Mouse (Mus musculus) left cerebral cortex, adult 18-20 months (tissue): Measurements from ENCODE around the gene Pgam1. TPM values are rescaled to one million over a fixed set of nuclear protein-coding genes. Genes with fewer than 3 reads are reported as not detected.

Source experiments
- total RNA-seq, 2 experiments: library from RNA; stranded (reverse); gene quantifications; 2 replicates each; pipeline ENCODE4 v1.2.3; 2021

The Pgam1 gene
- total RNA-seq, 2 experiments from 2014 or later, result 593 to 606 TPM

Other genes with a start within 250 kb of the Pgam1 start
- 10 to 100 TPM; 48.6 to 56.6 TPM for gene Slit1, start 168.3 kb upstream of the Pgam1 start, total RNA-seq
- gene Arhgap19, start 109.9 kb upstream of the Pgam1 start, total RNA-seq, result 1 to 10 TPM; 3.2 to 3.8 TPM
- 10 to 100 TPM; 14.0 to 15.7 TPM for gene Frat1, start 82.0 kb upstream of the Pgam1 start, total RNA-seq
- gene Frat2, start 63.8 kb upstream of the Pgam1 start, total RNA-seq, result 1 to 10 TPM; 7.1 to 7.4 TPM
- 10 to 100 TPM; 29.7 to 31.5 TPM for gene Rrp12, start 15.8 kb upstream of the Pgam1 start, total RNA-seq
- 10 to 100 TPM; 20.4 to 30.6 TPM for gene Exosc1, start 21.5 kb downstream of the Pgam1 start, total RNA-seq
- gene Zdhhc16, start 21.6 kb downstream of the Pgam1 start, total RNA-seq, result 10 to 100 TPM; 42.7 to 49.4 TPM
- gene Mms19, start 69.2 kb downstream of the Pgam1 start, total RNA-seq, result 10 to 100 TPM; 30.9 to 32.3 TPM
- 10 to 100 TPM; 12.0 to 12.2 TPM for gene Ubtd1, start 69.8 kb downstream of the Pgam1 start, total RNA-seq
- under 1 TPM; 0.30 to 0.44 TPM for gene Ankrd2, start 124.1 kb downstream of the Pgam1 start, total RNA-seq
- 1 to 10 TPM; 4.9 to 5.0 TPM for gene Hoga1, start 133.7 kb downstream of the Pgam1 start, total RNA-seq
- gene 4933411K16Rik, start 140.3 kb downstream of the Pgam1 start, total RNA-seq, result under 1 TPM; 0.53 to 0.73 TPM
- 10 to 100 TPM; 66.2 to 67.8 TPM for gene Morn4, start 174.4 kb downstream of the Pgam1 start, total RNA-seq
- gene Pi4k2a, start 178.5 kb downstream of the Pgam1 start, total RNA-seq, result 10 to 100 TPM; 68.9 to 69.7 TPM
- gene Avpi1, start 217.1 kb downstream of the Pgam1 start, total RNA-seq, result 10 to 100 TPM; 32.0 to 33.3 TPM
- 1 to 10 TPM; 8.3 to 8.6 TPM for gene Marveld1, start 235.5 kb downstream of the Pgam1 start, total RNA-seq